Mouse (Mus musculus) thymus, postnatal 0 days (tissue): ENCODE results near the gene Sphkap. TPM values are rescaled to one million over a fixed set of nuclear protein-coding genes. Genes with fewer than 3 reads are reported as not detected.

ENCODE experiments used
- DNase-seq: peaks from one replicate; pipeline ENCODE4 v3.0.0-alpha.2; 2015; ENCODE audit warnings: low spot score
- polyA plus RNA-seq: library from polyadenylated mRNA; unstranded; fragments of >200 nt; fragmentation: Nextera tagmentation; extraction: Ambion mirVana; gene quantifications from 2 replicates; pipeline ENCODE4 v1.2.1, GENCODE M21; 2015

Sphkap gene
- polyA plus RNA-seq, 1 experiment from 2014 or later: 0.03 TPM

- DNase-seq: no peak
Observed at GRCm38 (mm10) chr1:83297137-83298076, 110.6 kb downstream of the Sphkap start.

- DNase-seq: no peak
Observed at GRCm38 (mm10) chr1:83285866-83286265, 122.1 kb downstream of the Sphkap start.

- DNase-seq: no peak
Observed at GRCm38 (mm10) chr1:83277044-83277443, 131.0 kb downstream of the Sphkap start.

GRCm38 (mm10) chr1:83276637-83277036 is 131.4 kb downstream of the Sphkap start:
- no peak for DNase-seq

GRCm38 (mm10) chr1:83251746-83252145 is 156.3 kb downstream of the Sphkap start:
- no peak for DNase-seq

GRCm38 (mm10) chr1:83248235-83248746 is 159.7 kb downstream of the Sphkap start:
- DNase-seq: no peak

GRCm38 (mm10) chr1:83227946-83228345 is 180.1 kb downstream of the Sphkap start:
- no peak for DNase-seq

- no peak for DNase-seq
Observed at GRCm38 (mm10) chr1:83224423-83224960, 183.5 kb downstream of the Sphkap start.

- no peak for DNase-seq
Observed at GRCm38 (mm10) chr1:83223072-83223471, 184.9 kb downstream of the Sphkap start.

GRCm38 (mm10) chr1:83218260-83218659 is 189.7 kb downstream of the Sphkap start:
- no peak for DNase-seq

GRCm38 (mm10) chr1:83209981-83210380 is 198.0 kb downstream of the Sphkap start:
- no peak for DNase-seq

Other genes with a start within 250 kb of the Sphkap start
- gene Daw1, start 248.4 kb downstream of the Sphkap start, polyA plus RNA-seq: 0.08 TPM in 1 of 2 replicates, not detected in the other